Mouse (Mus musculus) activated CD4-positive, CD25-positive, alpha-beta regulatory T cell, adult 4 months (primary cell): ENCODE measurements around the gene Scai. TPM values are rescaled to one million over a fixed set of nuclear protein-coding genes. Genes with fewer than 3 reads are reported as not detected.
"Not testable (repeated sequence)": the region's sequence is repeated elsewhere in the genome, so short reads cannot be mapped to it uniquely, and the experiment has no call there.

Experiments
- ATAC-seq: one replicate; pipeline ENCODE4 v1.8.0; 2017
- polyA plus RNA-seq, 2 experiments: library from polyadenylated mRNA; unstranded; fragments of 100-300 nt; shearing (Covaris generic); gene quantifications; one replicate each; pipeline ENCODE4 v1.2.1; 2017

Gene Scai
- polyA plus RNA-seq, 2 experiments from 2014 or later = 10.0 to 15.0 TPM

DNA sequence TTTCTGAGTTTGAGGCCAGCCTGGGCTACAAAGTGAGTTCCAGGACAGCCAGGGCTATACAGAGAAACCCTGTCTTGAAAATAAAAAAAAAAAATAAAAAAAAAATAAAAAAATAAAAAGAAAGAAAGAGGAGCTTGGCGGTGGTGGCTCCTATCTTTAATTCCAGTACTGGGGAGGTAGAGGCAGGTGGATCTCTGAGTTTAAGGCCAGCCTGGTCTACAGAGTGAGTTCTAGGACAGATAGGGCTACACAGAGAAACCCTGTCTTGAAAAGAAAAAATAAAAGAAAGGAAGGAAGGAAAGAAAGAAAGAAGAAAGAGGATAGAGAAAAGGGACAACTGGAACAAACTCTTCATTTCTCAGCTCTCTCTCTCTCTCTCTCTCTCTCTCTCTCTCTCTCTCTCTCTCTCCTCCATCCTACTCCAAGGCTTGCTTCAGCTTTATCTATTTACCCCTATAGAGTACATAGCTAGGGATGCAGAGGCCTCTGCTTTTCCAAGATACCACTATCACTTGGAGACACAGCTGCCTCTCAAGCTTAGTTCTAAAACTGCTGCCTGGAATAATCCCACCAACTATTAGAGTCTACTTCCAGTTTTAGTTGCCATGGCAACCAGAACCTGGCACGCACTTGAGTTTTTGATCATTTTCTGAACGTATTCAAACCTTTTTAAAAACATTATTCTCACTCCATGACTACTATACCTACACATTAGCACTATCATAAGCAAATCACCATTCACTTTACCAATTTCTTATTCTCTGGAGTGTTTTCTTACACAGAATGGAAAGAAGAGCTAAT is 60.8 kb downstream of the Scai start:
- ATAC-seq = no peak

- no peak for ATAC-seq
Measured at GRCm38 (mm10) chr2:39124167-39124566, 66.4 kb downstream of the Scai start.

GRCm38 (mm10) chr2:39121137-39121536 is 69.4 kb downstream of the Scai start:
- ATAC-seq = no peak

DNA sequence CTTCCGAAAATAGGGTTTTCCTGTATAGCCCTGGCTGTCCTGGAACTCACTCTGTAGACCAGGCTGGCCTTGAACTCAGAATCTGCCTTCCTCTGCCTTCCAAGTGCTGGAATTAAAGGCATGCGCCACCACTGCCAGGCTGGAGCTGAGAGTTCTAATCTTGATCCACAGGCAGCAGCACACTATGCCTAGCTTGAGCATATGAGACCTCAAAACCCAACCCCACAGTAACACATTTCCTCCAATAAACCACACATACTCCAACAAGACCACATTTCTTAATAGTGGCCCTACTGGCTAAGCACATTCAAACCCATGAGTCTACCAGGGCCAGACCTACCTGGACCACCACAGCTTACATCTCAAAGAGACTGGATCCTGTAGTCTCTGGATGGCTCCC is 74.0 kb downstream of the Scai start:
- ATAC-seq = no peak

DNA sequence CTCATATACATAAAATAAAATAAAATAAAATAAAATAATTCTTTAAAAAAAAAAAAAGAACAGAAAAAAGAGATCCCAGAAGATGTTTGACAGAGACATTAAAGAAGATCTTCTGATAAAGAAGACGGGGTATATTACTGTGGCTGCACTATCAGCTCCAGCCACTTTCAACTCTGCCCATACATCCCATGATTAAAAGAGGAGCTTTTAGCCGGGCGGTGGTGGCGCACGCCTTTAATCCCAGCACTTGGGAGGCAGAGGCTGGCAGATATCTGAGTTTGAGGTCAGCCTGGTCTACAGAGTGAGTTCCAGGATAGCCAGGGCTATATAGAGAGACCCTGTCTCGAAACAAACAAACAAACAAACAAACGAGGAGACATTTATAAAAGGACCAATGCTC is 76.4 kb downstream of the Scai start:
- ATAC-seq = no peak

DNA sequence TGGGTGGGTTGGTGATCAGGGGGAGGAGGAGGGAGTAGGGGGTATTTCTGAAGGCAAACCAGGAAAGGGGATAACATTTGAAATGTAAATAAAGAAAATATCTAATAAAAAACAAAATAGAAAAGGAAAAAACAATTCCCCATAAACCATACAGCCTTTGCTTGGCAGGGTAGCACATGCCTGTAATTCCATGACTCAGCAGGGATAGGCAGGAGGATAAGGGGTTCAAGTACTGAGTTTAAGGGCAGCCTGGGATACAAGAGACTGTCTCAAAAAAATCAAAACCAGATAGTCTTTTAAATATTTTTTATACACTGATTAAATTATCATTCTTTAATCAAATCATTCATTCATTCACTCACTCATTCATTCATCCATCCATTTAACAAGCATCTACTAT is 80.0 kb downstream of the Scai start:
- no peak for ATAC-seq

- not testable (repeated sequence) for ATAC-seq
Measured at GRCm38 (mm10) chr2:39109712-39110111, 80.8 kb downstream of the Scai start.

- ATAC-seq = not testable (repeated sequence)
Measured at GRCm38 (mm10) chr2:39099951-39100350, 90.6 kb downstream of the Scai start.

GRCm38 (mm10) chr2:39097993-39098392 is 92.5 kb downstream of the Scai start:
- ATAC-seq = no peak

DNA sequence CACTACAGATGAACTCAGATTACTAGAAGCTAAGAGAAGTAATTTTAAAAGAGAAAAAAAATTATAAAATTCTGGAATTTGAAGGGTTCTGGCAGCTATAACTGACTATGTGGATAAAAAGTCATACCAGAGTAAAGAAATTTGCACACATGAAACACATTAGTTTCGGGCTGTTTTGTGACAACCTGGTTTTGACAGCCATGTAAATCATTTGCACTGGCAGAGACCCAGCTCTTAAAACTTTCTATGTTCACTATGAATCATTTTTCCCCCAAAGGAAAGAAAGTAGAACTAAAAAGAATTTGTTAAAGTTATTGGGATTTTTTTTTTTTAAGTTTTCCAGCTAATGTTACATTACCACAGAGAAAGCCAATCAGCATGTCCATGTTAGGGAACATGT is 98.6 kb downstream of the Scai start:
- ATAC-seq = no peak

- ATAC-seq = no peak
Measured at GRCm38 (mm10) chr2:39082706-39083105, 107.8 kb downstream of the Scai start.

GRCm38 (mm10) chr2:39070666-39071065 is 119.9 kb downstream of the Scai start:
- ATAC-seq = no peak

GRCm38 (mm10) chr2:39069096-39069495 is 121.4 kb downstream of the Scai start:
- no peak for ATAC-seq

GRCm38 (mm10) chr2:39065400-39065987 is 125.0 kb downstream of the Scai start, which contains the start of gene Golga1:
TSS of gene Golga1 (minus strand) at chr2:39065541.
- ATAC-seq = peak; percentile 96

DNA sequence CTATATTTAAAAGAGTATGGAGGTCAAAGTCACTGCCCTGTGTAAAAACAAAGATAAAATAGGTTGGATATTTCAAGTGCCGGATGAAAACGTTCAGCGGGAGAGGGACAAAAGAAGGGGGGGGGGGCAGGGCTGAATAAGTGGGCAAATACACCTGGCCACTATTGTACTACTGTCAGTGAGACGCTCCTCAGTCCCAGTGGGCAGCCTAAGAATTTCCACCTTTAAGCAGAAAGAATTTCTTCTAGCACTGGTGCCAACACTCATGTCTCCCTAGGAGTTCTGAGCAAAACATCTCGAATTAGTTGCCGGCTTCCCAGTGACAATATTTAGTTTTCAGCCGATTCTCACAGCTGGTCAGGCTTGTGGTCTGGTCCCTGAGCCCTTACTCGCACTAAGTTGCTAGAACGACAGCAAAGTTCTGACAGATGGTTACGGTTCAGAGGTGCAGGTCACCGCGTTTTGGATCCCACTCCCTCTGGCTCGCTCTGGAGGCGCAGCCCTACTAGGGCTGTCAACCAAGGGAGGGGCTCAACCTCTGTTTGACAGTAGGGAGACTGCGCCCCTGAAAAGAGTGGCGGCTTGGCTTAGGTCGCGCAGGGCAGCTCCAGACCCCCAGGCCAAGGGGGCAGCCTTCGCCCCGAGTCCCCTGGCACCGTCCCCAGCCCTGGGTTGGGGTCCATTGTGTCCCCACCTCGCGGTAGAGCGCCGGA is 125.7 kb downstream of the Scai start:
- peak; percentile 11 for ATAC-seq

DNA sequence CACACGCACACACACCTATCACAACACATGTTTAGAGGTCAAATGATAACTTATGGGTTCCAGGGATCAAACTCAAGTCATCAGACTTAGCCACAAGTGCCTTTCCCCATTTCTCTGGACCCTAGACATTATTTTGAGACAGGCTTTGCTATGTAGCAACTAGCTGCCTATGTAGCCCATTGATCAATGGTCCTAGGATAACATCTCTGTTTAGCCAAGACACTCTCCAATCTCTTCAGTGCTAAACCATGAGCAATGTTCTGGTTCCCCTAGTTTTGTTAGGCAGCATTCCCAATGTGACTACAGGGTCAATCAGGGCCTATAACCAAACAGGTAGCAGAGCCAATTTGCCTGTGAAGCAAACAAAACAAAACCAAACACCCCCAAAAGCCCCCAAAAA is 142.0 kb downstream of the Scai start:
- ATAC-seq = no peak

- ATAC-seq = no peak
Measured at GRCm38 (mm10) chr2:39040215-39040614, 150.3 kb downstream of the Scai start.

DNA sequence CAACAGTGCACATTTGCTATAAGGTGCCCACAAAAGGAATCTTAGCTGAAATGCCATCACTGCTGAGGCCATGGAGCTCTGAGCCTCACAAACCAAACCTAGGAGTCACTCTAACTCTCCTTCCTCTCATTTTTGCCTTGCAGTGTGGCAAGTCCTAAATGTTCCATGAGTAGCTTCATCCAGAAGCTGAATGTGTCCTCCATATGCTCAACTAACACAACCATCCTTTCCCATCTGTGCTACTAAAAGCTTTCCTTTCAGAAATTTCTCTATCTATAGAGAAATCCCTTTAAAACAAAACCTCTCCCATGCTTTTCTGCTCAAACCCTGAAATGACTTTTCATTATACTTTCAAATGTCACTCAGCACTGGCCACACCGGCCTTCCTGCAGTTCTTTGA is 158.9 kb downstream of the Scai start:
- ATAC-seq = no peak

GRCm38 (mm10) chr2:39020004-39020403 is 170.5 kb downstream of the Scai start:
- ATAC-seq = no peak

- no peak for ATAC-seq
Measured at GRCm38 (mm10) chr2:39016581-39016980, 174.0 kb downstream of the Scai start.
